ENCODE assay signal across 8 mouse cellular contexts in genomic region chr11:75531469-75532242, GRCm38 (mm10). TPM values are rescaled to one million over a fixed set of nuclear protein-coding genes. Genes with fewer than 3 reads are reported as not detected.
DNase-seq lines count a peak whose midpoint lies in the region; ATAC-seq lines count a peak whose summit lies in the region.

Gene Slc43a2, plus strand, starts transcription at chr11:75531694.

- H3K9me3 ChIP-seq in heart, embryonic 13.5 days: no peaks in the 10 kb centered on the region
- no peaks in the 10 kb centered on the region for H3K9me3 ChIP-seq in liver, embryonic 12.5 days (replicated peaks)
- no peaks in the 10 kb centered on the region for H3K9me3 ChIP-seq in stomach, embryonic 15.5 days

- H3K36me3 ChIP-seq in heart, embryonic 13.5 days: no peaks in the 10 kb centered on the region
- H3K36me3 ChIP-seq in liver, embryonic 12.5 days: no peaks in the 10 kb centered on the region
- no peaks in the 10 kb centered on the region for H3K36me3 ChIP-seq in stomach, embryonic 15.5 days

- H3K4me3 ChIP-seq in heart, embryonic 13.5 days: peak within 1 kb of the TSS; percentile 70
- H3K4me3 ChIP-seq in liver, embryonic 12.5 days: peak within 1 kb of the TSS; percentile 75
- peak within 1 kb of the TSS; percentile 58 for H3K4me3 ChIP-seq in stomach, embryonic 15.5 days (replicated peaks)

- peak; percentile 92 for DNase-seq in CD4-positive helper T cell, adult 2 months (ENCODE audit: low read depth, low spot score)
- DNase-seq in brain, embryonic 18.5 days (ENCODE audit: low read depth, low spot score): peak; percentile 97
- DNase-seq in kidney, postnatal 10 days: peak; percentile 98
- DNase-seq in natural killer cell, adult 2 months (ENCODE audit: low spot score in 2 of 2): peak; percentile 84 to 87

- peak within 1 kb of the TSS; percentile 75 for H3K27ac ChIP-seq in heart, embryonic 13.5 days (replicated peaks)
- peak within 1 kb of the TSS; percentile 94 for H3K27ac ChIP-seq in liver, embryonic 12.5 days
- peak within 1 kb of the TSS; percentile 81 for H3K27ac ChIP-seq in stomach, embryonic 15.5 days

- peak within 1 kb of the TSS; percentile 84 for H3K9ac ChIP-seq in heart, embryonic 13.5 days
- peak within 1 kb of the TSS; percentile 91 for H3K9ac ChIP-seq in liver, embryonic 12.5 days
- peak within 1 kb of the TSS; percentile 64 for H3K9ac ChIP-seq in stomach, embryonic 15.5 days

- ATAC-seq in erythroid progenitor cell, adult 5-6 weeks (replicated peaks; ENCODE audit: low FRiP score, poor library complexity, severe bottlenecking): peak; percentile 82
- ATAC-seq in heart, embryonic 13.5 days (ENCODE audit: extremely low read depth, insufficient number of reproducible peaks, low FRiP score, low TSS enrichment): peak; percentile 73; the same call in 1 of the 2 replicates
- peak; percentile 86 for ATAC-seq in liver, embryonic 12.5 days
- peak; percentile 86 for ATAC-seq in stomach, embryonic 15.5 days (ENCODE audit: insufficient read depth, low FRiP score, low read depth)

- peak within 1 kb of the TSS; percentile 100 for H3K4me2 ChIP-seq in heart, embryonic 13.5 days
- peak within 1 kb of the TSS; percentile 99 for H3K4me2 ChIP-seq in liver, embryonic 12.5 days
- peak within 1 kb of the TSS; percentile 98 for H3K4me2 ChIP-seq in stomach, embryonic 15.5 days

- under 1% methylated on average over 62 of the region's 62 CpGs for WGBS in heart, embryonic 13.5 days
- 0% methylated on average over 62 of the region's 62 CpGs for WGBS in liver, embryonic 12.5 days (ENCODE audit: insufficient replicate concordance)
- WGBS in stomach, embryonic 15.5 days: under 1% methylated on average over 62 of the region's 62 CpGs

- 0 out of 2 replicates have a peak, but pooled peaks cover 15% of the 10 kb centered on the region for H3K27me3 ChIP-seq in heart, embryonic 13.5 days (replicated peaks)
- peaks cover 13% of the 10 kb centered on the region; the same call in 1 of the 2 replicates for H3K27me3 ChIP-seq in liver, embryonic 12.5 days (replicated peaks)
- H3K27me3 ChIP-seq in stomach, embryonic 15.5 days (replicated peaks): no peaks in the 10 kb centered on the region

- peaks cover 26% of the 10 kb centered on the region for H3K4me1 ChIP-seq in heart, embryonic 13.5 days
- H3K4me1 ChIP-seq in liver, embryonic 12.5 days: peaks cover 53% of the 10 kb centered on the region
- peaks cover 14% of the 10 kb centered on the region for H3K4me1 ChIP-seq in stomach, embryonic 15.5 days

RNA-seq across cellular contexts. Expression of gene Slc43a2, which starts in this region (rescaled TPM):
- 4.3 and 6.3 TPM in 2 replicates for total RNA-seq in erythroid progenitor cell, adult 5-6 weeks (2015; ENCODE audit: low replicate concordance)
- total RNA-seq in erythroid progenitor cell, adult 5-6 weeks (2017; ENCODE audit: low replicate concordance): 4.5 and 8.2 TPM in 2 replicates
- 3.2 and 3.6 TPM in 2 replicates for polyA plus RNA-seq in heart, embryonic 13.5 days (2015; fragmentation: Nextera tagmentation; extraction: Ambion mirVana)
- 5.9 and 6.3 TPM in 2 replicates for polyA plus RNA-seq in liver, embryonic 12.5 days (2016; fragmentation: Nextera tagmentation; extraction: Ambion mirVana)
- 4.9 and 6.3 TPM in 2 replicates for polyA plus RNA-seq in stomach, embryonic 15.5 days (2015; fragmentation: Nextera tagmentation; extraction: Ambion mirVana)

Comparison
In these comparisons a context has a peak if more than half of its experiments do, and no peak if none do; other contexts are left out.
1. Peak in every context shown above with its lines: DNase-seq, ATAC-seq, H3K4me3 ChIP-seq and H3K27ac ChIP-seq.